Mouse (Mus musculus) CD4-positive naive resting alpha-beta T cell, adult 76 days (primary cell): ENCODE data around the gene Mettl21a. TPM values are rescaled to one million over a fixed set of nuclear protein-coding genes. Genes with fewer than 3 reads are reported as not detected.

Experiments
- total RNA-seq: library from RNA; stranded (reverse); gene quantifications from one replicate; pipeline ENCODE4 v1.2.4, GENCODE M21; 2023

The Mettl21a gene
- total RNA-seq: 6.1 TPM

GRCm38 (mm10) chr1:64616881-64617714, at the start of gene Mettl21a:
Gene Mettl21a, minus strand, starts transcription at chr1:64617242.

Other genes with a start within 250 kb of the Mettl21a start
- 88.8 TPM for gene Creb1, start 84.6 kb downstream of the Mettl21a start, total RNA-seq
- gene Ccnyl1, start 73.2 kb upstream of the Mettl21a start, total RNA-seq: 9.2 TPM
- 4.5 TPM for gene Fzd5, start 120.5 kb upstream of the Mettl21a start, total RNA-seq